Mouse (Mus musculus) layer of hippocampus, postnatal 10 days (tissue): Measurements from ENCODE around the gene Zfp423. TPM values are rescaled to one million over a fixed set of nuclear protein-coding genes. Genes with fewer than 3 reads are reported as not detected.

ENCODE experiments used
- DNase-seq, 2 experiments: peaks; one replicate each; pipeline ENCODE4 v3.0.0; 2021; ENCODE audit warnings: low spot score in 2 of 2
- total RNA-seq, 2 experiments: library from RNA; stranded (reverse); gene quantifications; 2 replicates each; pipeline ENCODE4 v1.2.3; 2021

Zfp423 gene
- total RNA-seq, 2 experiments from 2014 or later = 20.9 to 27.1 TPM

DNA sequence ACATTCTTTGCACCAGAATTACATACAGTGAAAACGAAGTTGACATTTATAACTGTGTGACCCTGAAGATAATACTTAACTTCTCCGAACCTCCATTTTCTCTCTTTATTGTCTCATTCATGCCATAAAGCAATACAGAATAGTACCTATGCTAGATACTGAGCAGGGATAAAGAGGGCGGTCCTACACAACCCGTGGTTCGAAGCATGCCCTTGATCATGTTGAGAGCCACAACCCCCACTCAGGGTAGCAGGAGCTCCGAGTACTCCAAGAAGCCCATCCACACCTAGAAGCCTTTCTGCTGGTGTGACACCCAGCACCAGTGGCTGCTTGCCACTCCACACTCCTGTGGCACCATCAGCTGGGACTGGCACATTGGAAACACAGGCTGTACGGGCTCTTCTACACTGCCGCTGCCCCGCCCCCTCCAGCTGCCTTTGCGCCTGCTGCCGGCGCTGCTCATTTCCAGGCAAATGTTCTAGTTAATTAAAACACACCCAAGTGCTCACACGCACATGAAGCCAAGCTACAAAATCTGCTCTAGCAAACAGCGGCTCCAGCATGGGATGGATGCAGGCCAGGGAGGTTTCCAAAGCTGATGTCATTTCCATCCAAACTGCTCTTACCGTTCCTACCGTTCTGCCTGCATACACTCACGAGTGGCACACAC lies 147.9 kb downstream of the Zfp423 start:
- peak; percentile 83 to 88 for DNase-seq

DNA sequence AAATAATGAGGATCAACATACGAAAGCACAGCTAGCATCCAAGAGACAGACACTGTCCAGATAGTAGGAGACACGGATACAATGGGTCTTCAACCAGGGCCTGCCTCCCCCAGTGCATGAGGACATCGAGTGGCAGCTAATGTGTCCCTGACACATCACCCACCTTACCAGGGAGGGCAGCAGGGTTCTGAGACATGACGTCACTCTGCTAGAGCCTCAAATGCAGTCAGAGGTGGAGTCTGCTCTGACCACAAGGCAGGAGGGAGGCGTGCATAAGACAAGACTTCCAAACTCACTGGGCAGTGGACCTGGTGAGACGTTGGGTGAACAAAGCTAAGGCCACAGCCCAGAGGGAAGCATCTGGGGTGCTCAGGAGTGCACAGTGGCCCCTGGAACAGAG lies 148.6 kb downstream of the Zfp423 start:
- DNase-seq = no peak

DNA sequence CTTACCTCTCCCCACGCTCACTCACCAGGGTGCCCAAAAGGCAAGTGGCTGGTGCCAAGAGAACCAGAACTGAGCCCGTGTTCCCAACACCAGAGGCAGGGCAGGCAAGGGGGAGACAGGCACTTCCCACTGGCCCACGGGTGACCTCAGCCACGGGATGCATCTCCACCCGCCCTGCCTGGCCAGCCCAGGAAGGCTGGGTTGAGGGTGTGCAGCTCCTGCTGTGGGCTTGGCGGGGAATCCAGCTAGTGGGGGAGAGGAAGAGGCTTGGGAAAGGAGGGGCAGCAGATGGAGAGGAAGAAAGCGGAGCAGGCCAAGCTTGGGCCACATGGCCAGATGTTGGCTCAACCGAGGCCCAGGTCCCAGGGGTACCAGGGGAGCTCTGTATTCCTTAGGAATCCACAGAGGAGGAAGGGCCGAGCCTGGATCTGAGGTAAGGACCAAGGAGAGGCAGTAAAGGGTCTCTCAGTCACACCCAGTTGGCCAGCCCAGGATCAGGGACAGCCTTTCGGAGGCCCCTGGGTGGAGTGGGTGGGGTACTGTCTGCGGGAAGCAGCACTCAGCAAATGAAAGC lies 155.0 kb downstream of the Zfp423 start:
- DNase-seq = no peak

DNA sequence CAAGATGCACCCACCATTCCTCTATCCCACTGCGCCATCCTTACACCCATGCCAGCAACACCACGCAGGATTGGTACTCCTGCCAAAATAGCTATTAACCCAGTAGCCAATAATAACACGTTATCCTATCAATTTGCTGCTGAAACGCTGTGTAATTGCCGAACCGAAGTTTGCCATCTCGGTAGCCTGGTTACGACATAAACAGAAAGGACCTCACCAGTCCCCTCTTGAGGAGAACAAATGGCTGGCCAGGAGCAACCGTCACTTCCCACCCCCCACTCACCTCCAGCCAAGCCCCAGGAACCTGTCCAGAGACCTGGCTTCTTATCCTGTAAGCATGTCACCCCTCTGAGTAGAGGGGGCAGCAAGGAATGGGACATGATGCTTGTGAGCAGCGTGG lies 156.0 kb downstream of the Zfp423 start:
- DNase-seq = no peak

- no peak for DNase-seq
These were observed 156.8 kb downstream of the Zfp423 start for GRCm38 (mm10) chr8:87802571-87802970.

GRCm38 (mm10) chr8:87800121-87800520 lies 159.3 kb downstream of the Zfp423 start:
- DNase-seq = peak; percentile 19 to 50

GRCm38 (mm10) chr8:87796234-87796633 lies 163.2 kb downstream of the Zfp423 start:
- DNase-seq = no peak

DNA sequence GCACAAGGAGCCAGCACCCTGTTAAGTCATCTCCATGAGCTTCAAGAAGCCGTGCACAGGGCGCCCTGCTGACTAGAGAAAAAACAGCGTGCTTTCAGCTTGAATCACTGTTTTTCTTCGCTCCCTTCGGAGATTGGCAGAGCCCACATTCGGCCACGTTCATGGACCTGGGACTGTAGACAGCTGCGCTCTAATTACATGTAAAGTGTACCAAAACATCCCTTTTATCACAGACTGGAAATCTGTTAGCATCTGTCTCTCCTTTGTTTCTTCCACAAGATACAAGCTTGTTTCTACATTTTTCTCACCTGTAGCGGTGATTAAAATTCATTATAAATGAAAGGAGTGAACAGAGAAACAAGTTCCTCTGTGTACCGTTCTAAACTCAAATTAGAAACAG lies 164.8 kb downstream of the Zfp423 start:
- no peak for DNase-seq

- no peak for DNase-seq
These were observed 168.3 kb downstream of the Zfp423 start for GRCm38 (mm10) chr8:87791103-87791502.

DNA sequence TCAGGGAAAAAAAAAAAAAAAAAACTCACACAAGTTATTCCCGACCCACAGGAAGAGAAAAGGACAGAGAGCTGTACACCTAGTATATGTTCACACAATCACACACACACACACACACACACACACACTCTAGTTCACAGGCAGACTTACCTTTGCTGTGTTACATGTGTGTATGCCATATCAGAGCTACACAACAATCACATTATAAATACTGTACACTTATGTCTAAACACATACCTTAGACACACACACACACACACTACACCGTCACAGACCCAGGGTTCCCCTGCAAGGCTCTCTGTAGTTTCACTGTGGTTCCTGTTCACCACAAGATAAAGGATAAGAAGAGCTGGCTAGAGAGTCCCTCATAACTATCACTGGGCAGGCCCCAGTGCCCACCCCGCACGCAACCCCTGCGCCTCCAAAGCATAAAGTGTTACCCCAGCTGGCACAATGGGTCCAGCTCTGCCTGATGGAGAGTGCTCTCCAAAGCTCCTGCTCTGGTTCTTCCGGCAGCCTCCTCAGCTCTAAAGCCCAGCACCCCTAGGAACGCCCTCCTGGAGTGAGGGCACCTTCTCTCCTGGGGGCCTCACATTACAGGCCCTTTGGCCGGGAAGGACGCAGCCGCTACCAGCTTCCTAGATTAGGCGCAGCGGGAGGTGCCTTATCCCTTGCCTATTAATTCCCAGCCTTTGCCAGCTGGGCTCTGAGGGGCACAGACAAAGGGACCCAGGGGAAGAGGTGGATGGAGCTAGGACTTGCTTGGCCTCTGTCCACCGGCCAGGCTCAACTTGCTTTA lies 174.6 kb downstream of the Zfp423 start:
- DNase-seq = no peak

DNA sequence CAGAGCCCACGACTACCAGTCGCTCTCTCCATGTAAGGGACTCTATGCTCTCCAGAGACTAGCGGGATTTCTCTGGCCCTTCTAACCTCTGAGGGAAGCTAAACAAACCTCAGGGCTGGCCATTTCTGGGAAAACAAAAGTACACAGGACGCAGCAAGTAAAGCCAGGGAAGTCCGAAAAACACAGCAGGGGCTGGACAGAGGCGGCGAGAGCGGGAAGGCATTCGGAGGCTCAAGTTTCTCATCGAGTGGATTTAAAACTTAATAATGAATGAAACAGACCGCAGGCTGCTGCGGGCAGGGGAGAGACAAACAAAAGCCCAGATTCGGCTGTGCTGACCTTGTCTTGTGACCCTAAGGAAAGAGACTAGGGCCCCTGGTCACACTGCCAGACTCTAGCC lies 175.2 kb downstream of the Zfp423 start:
- no peak for DNase-seq

DNA sequence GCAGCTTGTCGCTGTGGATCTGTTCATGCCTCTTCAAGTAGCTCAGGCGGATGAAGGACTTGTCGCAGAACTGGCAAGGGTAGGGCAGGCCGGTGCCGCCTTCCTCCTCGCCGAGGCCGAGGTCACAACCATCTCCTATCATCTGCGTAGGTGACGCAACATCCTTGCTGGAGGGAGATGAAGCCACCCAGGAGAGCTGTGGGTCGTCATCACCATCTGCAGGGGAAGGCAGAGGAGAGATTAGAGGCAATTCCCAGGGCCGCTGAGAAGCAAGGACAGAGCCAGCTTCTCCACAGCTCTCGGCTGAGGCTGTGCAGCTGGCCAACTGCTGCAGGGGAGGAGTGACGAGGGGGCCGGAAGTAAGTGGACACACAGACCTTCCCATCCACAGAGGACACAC lies 176.2 kb downstream of the Zfp423 start:
- DNase-seq = no peak

DNA sequence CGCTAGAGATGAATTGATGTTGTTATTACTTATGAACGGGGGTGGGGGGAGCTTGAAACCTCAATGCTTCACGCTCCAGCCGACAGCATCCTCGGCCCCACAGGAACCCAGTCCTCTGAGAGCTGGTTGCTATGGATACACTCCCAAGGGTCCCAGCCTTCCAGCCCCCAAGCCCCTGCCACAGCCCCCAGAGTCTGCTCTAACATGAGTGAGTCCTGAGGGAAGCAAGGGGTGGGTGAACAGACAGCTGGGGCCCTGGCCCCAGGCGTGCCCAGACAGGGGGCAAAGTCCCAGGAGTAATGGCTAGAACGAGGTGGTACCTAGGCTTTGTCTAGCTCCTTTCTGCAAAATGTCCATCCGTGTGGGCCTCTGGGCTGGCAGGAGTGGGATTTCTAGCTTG lies 181.8 kb downstream of the Zfp423 start:
- DNase-seq = no peak

- no peak for DNase-seq
These were observed 183.5 kb downstream of the Zfp423 start for GRCm38 (mm10) chr8:87775889-87776288.

- no peak for DNase-seq
These were observed 184.4 kb downstream of the Zfp423 start for GRCm38 (mm10) chr8:87774966-87775365.

GRCm38 (mm10) chr8:87772894-87773502 lies 186.4 kb downstream of the Zfp423 start:
- DNase-seq = no peak

DNA sequence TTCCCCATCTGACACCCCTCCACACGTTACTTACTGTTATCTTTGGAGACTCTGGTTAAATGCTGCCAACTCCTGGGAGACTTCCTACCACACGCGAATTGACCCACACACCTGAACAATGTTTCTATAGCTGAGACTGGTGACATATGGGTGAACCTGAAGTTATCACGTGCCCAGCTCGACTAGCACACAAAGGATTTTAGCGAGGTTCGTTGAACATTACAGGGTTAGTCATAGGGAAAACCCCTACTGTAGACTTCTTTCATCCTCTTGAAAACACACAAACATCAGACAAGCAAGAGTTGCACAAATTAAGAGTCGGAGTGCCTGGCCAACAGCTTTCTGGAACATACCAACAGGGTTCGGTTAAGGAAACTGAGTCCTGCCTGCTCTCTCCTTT lies 191.5 kb downstream of the Zfp423 start:
- no peak for DNase-seq

DNA sequence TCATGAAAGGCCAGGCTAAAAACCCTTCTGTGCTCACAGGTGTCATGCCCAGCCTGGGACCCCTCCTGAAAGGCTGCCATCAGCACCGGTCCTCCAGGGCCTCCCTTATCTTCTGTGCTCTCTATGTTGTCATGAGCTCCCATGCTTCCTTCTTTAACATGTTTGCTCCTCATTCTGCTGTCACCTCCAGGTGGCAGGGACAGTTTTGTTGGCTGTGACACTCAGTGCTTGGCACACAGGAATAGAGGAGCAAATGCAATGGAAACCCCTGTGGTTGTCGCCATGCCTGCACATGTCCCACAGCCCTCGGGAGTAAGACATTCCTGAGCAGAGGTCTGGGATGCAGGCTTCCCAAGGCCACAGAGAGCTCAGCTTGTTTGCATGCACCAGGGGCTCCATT lies 194.1 kb downstream of the Zfp423 start:
- DNase-seq = no peak

DNA sequence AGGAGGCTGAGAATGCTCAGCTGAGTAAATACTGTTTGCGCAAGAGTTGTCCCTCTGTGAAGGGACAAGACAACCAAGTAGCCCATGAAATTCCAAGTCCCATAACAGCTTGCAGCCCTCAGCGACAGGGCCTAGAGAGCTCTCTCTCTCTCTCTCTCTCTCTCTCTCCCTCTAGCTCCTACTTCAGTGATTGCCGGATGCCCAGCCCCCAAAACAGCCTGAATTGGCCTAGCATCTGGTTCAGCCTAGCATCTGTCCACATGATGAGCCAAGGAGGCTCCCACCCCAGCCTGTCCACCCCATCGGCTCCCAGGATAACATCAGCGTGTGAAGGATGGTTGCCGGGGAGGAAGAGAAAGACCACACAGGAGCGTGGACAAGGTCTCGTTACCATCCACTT lies 200.6 kb downstream of the Zfp423 start:
- DNase-seq = no peak

DNA sequence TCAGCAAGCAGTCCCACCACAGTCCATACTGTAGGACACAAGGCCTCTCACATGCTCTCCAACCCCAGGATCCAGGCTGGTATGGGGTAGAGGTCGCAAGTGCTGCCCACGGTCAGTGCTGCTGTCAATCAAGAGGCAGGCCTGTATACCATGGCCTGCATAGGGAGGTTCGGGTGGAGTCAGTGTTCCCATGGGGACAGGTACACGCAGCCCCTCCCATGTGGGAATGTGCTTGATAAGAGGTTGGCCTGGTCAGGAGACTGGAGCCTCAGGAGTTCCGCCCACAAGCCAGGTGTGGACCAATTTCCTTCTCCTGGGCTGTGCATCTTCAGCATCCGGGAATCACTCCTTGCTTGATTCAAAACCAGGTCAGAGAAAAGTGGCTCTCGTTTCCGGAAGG lies 204.5 kb downstream of the Zfp423 start:
- no peak for DNase-seq

DNA sequence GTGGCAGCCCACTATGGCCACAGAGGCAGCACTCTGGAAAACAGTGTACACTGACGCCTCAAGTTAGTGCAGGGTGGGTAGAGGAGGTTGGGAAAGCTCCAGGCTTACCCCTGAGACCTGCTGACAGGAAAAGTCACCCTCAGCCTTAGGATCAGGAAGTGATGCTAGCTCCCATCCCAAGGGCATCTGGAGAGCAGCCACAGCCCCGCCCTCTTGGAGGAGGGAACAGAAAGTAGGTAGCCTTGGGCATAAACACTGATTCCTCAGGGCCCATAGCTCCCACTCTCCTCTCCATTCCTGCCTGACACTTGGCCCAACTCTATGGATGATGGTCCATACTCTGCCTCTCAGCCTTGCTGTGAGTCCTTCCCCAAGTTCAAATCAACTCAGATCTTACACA lies 205.8 kb downstream of the Zfp423 start:
- no peak for DNase-seq

DNA sequence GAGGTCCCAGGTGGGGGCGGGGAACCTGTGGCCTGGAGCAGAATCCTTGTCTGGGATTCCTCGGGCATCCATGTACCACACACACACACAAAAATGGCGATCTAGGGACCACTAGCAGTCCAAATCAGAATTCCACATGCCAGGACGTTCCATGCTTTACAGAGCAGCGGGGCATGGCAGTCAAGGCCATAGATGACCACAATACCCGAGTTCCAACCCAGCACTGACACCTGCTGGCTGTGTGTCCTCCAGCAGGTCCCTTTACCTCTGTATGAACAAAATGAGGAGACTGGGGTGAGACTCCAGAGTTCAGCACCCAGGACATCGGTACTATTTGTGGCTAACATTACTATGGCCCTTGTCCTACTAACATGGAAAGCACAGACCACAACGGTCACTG lies 206.2 kb downstream of the Zfp423 start:
- no peak for DNase-seq
